Mouse (Mus musculus) lung, postnatal 0 days (tissue): ENCODE results near the gene Rho.

Source experiments
- CTCF ChIP-seq: IDR thresholded peaks from 2 replicates; pipeline ENCODE4 v1.5.1; 2016; ENCODE audit warnings: antibody characterized with exemption, mild to moderate bottlenecking
- EP300 ChIP-seq: IDR thresholded peaks from 2 replicates; pipeline ENCODE4 v1.6.1; 2016; ENCODE audit warnings: antibody characterized with exemption, mild to moderate bottlenecking, control low read depth

GRCm38 (mm10) chr6:115982889-115983288 lies 51.3 kb downstream of the Rho start:
- TF ChIP-seq CTCF (no peak), EP300 (no peak)
